Mouse (Mus musculus) MEL (cell line): ENCODE measurements at regions not wholly inside any gene's neighbourhood (a gene's known extent, or its start where the extent isn't known, plus 50 kb on each side); places are given as distances from the start of the nearest gene placed in this dataset.
A peak's percentile ranks its signal among the peaks of the same experiment; 100 is the strongest.

Experiments used
- CHD2 ChIP-seq: IDR thresholded peaks from 2 replicates; pipeline ENCODE4 v1.6.1; 2011; ENCODE audit warnings: low read length, improper control_type of control experiment
- CTCF ChIP-seq, 3 experiments: IDR thresholded peaks in 2 of 3; conservative IDR thresholded peaks in 1 of 3; 2 replicates each; pipeline ENCODE4 v1.5.1; 2011 to 2012; ENCODE audit warnings: low read length in 3 of 3, low read depth in 2 of 3, mild to moderate bottlenecking in 2 of 3, improper control_type of control experiment in 1 of 3, inconsistent platforms in 1 of 3, mixed read lengths in 1 of 3, moderate library complexity in 1 of 3; ENCODE audit not compliant: control insufficient read depth in 1 of 3, insufficient read depth in 1 of 3, poor library complexity in 1 of 3, severe bottlenecking in 1 of 3
- E2F4 ChIP-seq: IDR thresholded peaks from 2 replicates; pipeline ENCODE4 v1.6.1; 2011; ENCODE audit warnings: low read depth, low read length, improper control_type of control experiment, borderline replicate concordance
- EP300 ChIP-seq, 2 experiments: IDR thresholded peaks; 2 replicates each; pipeline ENCODE4 v1.6.1; 2011; ENCODE audit warnings: improper control_type of control experiment in 2 of 2, low read length in 2 of 2, low read depth in 1 of 2, mild to moderate bottlenecking in 1 of 2
- GABPA ChIP-seq: IDR thresholded peaks from 2 replicates; pipeline ENCODE4 v1.6.1; 2012; ENCODE audit warnings: low read depth, mild to moderate bottlenecking, inconsistent platforms, low read length, improper control_type of control experiment, moderate library complexity
- GATA1 ChIP-seq: IDR thresholded peaks from 2 replicates; pipeline ENCODE4 v1.6.1; 2011; ENCODE audit warnings: low read depth, low read length, improper control_type of control experiment
- MAFK ChIP-seq: IDR thresholded peaks from 2 replicates; pipeline ENCODE4 v1.6.1; 2011; ENCODE audit warnings: low read depth, mild to moderate bottlenecking, low read length, improper control_type of control experiment, borderline replicate concordance
- POLR2A ChIP-seq, 2 experiments: IDR thresholded peaks; 2 replicates each; pipeline ENCODE4 v1.6.1; 2011 to 2012; ENCODE audit warnings: low read length in 2 of 2, mild to moderate bottlenecking in 2 of 2, control low read depth in 1 of 2, improper control_type of control experiment in 1 of 2, low read depth in 1 of 2, moderate library complexity in 1 of 2; ENCODE audit not compliant: control insufficient read depth in 1 of 2, insufficient read depth in 1 of 2, poor library complexity in 1 of 2
- POLR2AphosphoS2 ChIP-seq: IDR thresholded peaks from 2 replicates; pipeline ENCODE4 v1.6.1; 2011; ENCODE audit warnings: low read length, improper control_type of control experiment
- RCOR1 ChIP-seq: IDR thresholded peaks from 2 replicates; pipeline ENCODE4 v1.6.1; 2012; ENCODE audit warnings: low read depth, mild to moderate bottlenecking, inconsistent platforms, low read length, improper control_type of control experiment
- SIN3A ChIP-seq: IDR thresholded peaks from 2 replicates; pipeline ENCODE4 v1.6.1; 2012; ENCODE audit warnings: low read length, improper control_type of control experiment, inconsistent platforms
- TCF12 ChIP-seq: IDR thresholded peaks from 2 replicates; pipeline ENCODE4 v1.6.1; 2014; ENCODE audit warnings: low read depth, mild to moderate bottlenecking, inconsistent platforms, low read length, improper control_type of control experiment, moderate library complexity
- ZMIZ1 ChIP-seq: IDR thresholded peaks from 2 replicates; pipeline ENCODE4 v1.6.1; 2012; ENCODE audit warnings: low read depth, mild to moderate bottlenecking, inconsistent platforms, low read length, improper control_type of control experiment, moderate library complexity

DNA sequence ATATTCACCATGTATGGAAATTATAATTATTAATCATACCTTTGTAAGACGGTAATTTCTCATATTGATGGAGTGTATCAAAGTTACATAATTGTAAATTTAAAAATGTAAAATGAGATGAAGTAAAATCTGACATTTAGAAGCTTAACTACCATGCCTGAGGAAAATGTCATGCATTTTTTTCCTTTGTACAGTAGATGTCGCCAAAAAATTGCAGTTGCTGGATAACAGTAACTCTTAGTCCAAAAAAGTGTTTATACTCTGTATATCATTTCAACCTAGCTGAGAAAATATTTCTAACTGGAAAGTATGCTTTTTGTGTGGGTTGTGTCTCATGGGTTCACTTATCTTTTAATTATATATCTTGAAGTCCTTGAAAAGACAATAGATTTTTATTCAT, 110.9 kb upstream of the Gprin3 start:
- TF ChIP-seq GATA1 (no peak), CHD2 (no peak), CTCF (IDR thresholded peaks at IDR 0.05 in 2 of 3, conservative IDR thresholded peaks at IDR 0.05 in 1 of 3; ENCODE audit: control insufficient read depth in 1 of 3, insufficient read depth in 1 of 3, low read depth in 2 of 3, low read length in 3 of 3, poor library complexity in 1 of 3, severe bottlenecking in 1 of 3) (peak in 1 of 3 experiments; percentile 44; a peak in 2 of 6 replicates), POLR2AphosphoS2 (no peak), E2F4 (no peak), SIN3A (no peak), RCOR1 (no peak), GABPA (no peak), MAFK (no peak), EP300 (IDR thresholded peaks at IDR 0.05; ENCODE audit: low read depth in 1 of 2, low read length in 2 of 2) (no peak), POLR2A (IDR thresholded peaks at IDR 0.05; ENCODE audit: control insufficient read depth in 1 of 2, insufficient read depth in 1 of 2, low read depth in 1 of 2, low read length in 2 of 2, poor library complexity in 1 of 2) (no peak), TCF12 (no peak), ZMIZ1 (no peak)
